Mouse (Mus musculus) hindlimb bud, embryonic 11.5 days (tissue): Measurements from ENCODE around the gene Higd2a.
"Not testable (repeated sequence)": the region's sequence is repeated elsewhere in the genome, so short reads cannot be mapped to it uniquely, and the experiment has no call there.

Experiments used
- DNase-seq: peaks from one replicate; pipeline ENCODE4 v3.0.0-alpha.2; 2012; ENCODE audit warnings: low read depth, low spot score; ENCODE audit errors: extremely low spot score

The Higd2a gene

DNA sequence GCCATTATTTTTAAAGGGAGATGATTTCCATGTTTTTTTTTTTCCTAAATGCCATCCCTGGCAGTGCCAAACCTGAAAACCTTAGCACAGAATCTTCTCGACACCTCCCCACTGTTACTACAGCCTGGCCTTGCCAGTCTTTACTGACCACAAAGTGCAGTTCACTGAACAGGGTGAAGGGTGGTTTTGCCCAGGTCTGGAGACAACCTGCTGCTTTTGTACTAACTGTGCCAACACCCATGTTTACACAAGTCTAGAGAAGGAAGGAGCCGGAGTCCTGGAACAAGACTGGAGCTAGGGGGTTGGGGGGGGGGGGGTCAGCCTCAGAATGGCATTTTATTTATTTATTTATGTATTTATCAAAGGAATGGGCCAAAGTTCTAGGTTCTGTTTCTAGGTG, 8.6 kb upstream of the Higd2a start:
- no peak for DNase-seq

DNA sequence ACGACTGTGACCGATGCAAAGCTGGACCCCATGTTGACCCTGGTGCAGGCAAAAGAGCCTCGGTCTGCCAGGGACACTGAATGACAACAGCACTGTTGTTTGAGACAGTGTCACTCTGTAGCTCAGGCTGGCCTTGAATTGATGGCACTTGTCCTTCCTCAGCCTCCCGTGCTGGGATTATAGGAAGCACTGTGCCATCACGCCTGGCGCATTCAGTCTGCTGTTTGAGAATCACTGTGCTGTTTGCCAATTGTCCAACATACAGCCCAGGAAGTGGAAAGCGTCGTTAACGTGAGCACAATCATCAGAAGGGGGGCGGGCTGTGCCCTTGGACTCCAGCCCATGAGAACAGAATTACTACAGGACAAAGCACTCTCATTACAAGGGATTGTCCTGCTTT, 7.9 kb upstream of the Higd2a start:
- DNase-seq: no peak

DNA sequence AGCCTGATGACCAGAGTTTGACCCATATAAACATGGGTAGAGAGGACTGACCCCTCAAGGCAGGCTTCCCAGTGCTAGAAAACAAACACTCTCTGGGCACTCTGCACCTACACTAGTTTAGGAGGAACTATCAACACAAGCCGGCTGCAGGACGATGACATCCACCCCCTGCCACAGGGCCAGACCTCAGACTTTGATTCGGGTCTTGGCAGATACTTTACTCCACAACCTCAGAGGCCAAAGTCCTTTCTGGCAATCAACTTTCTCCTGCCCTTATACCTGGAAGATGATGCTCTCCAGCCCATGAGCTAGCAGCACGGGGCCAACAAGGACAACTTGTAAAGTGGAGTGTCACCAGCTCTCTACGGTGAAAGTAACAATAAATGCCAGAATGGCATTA, 7.1 kb upstream of the Higd2a start:
- DNase-seq: no peak

DNA sequence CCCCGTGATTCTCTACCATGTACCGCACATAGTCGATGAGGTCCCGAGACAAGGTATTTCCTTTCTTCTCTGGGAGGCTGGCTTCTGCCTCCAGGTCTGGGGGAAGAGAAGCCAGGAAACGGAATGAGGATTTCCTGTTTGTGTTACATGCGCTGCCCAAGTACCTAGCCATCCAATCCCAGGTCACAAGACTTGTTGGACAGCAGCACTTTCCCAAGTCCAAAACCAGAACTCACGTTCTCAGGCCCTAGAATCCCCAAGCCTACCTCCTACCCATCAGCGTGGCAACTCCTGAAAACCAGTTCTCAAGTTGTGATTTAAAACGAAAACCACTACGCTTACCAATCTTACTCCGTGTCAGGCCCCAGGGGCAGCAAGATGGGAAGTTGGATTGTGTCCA, 4.2 kb upstream of the Higd2a start:
- no peak for DNase-seq

DNA sequence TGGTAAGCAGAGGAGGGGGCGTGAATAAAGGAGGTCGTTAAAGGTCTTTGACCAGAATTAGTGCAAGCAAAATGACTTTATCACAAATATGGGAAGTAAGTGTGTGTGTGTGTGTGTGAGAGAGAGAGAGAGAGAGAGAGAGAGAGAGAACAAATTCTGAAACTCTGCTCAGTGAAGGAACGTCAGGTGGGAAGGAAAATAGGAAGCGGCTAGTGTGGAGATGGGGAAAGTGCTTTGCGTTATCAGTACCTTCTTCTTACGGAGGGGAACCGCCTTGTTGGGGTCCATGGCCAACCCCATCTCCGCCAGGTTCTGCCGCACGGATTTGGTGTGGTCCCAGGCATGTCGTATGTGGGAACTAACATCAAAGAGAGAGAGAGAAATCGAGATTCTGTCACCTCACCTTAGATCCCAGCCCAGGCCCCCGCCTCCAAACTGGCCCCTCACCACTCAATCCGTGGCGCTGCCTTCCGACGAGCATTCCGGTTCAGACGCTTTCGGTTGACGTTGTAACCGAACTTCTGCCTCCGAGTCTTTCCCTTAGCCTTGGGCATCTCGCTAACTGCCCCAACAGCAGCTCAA, 502 bp upstream of the Higd2a start:
- DNase-seq: no peak

DNA sequence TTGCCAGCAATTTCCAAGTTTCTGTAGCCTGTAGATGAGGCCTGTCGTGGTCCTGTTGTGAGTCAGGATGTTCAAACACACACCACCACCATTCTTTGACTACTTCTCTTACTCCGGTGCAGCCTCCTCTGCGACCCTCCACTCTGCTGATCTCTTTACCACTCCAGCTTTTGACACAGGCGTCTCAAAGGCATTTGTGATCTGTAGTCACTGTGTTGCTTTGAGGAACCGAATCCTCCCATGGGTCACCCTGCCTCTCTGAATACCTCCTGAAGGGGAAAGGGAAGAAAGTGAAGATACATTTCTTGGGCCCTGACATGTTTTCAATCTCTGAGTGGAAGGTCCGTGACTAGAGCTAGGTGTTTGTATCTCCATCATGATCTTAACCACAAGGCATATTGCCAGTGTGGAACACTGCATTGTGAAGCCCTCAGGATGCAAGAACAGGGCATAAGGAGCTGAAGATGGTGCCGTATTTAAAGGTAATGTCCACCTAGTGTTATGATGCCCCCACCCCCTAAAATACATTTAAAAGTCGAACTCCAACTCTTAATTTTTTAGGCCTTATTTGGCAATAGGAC, 1.9 kb downstream of the Higd2a start:
- no peak for DNase-seq

DNA sequence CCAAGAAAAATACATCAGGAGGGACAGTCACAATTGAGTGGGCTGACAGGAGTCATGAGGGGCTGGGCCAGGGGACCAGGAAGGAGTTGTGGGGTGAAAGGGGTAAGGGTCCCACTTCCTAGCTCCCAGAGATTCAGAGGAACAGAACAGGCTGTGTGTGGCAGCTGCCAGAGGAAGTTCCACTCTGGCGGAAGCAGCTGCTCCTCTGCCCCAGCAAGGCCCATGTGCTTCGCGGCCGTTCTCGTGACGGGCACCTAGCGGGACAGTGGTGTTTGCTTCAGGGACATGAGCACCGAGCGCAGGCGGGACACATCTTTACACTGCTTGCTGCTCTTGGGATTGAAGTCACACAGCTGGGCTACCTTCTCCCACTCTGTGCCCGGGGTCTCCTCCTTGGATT, 3.6 kb downstream of the Higd2a start:
- no peak for DNase-seq

DNA sequence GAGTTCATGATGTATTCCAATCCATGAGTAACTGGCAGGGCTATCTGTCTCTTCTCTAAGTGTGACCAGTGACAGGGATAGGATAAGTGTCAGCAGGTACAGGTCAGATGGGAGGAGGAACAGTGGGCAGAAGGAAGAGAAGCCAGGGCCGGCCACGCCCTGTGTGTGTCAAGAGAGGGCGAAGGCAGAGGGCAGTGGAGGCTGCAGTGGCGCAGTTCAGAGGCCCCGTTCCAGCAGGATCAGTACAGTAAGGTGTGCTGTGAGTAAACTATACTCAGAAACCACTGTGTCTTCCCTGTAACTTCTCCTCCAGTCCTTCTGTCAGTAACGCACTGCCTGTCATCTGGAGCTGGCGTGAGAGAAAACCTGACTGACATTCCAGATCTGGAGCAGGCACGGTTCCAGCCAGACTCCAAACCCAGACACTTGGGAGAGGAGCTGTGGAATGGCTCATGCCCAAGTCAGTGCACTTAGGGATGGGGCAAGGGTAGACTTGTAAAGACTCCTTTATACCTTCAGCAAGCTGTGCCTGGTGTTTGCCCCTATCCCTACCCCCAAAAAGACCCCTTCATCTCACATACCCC, 6.2 kb downstream of the Higd2a start:
- DNase-seq: no peak

DNA sequence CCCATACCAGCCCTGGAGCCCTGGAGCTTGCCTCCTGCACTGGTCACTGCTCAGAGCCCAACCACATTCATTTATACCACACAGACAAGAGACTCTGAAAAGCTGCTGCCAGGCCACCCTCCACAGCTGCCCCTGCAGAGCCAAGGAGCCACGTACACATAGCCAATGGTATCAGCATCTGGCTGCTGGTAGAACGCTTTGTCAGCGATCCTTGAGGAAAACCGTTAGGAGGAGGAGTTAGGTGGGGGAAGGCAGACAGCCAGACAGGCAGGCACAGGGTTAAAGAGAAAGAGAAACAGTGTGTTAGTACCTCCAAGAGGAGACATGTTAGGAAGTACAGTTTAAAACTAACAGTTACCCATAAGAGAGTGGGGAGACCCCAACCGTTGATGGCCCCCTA, 6.9 kb downstream of the Higd2a start:
- no peak for DNase-seq

DNA sequence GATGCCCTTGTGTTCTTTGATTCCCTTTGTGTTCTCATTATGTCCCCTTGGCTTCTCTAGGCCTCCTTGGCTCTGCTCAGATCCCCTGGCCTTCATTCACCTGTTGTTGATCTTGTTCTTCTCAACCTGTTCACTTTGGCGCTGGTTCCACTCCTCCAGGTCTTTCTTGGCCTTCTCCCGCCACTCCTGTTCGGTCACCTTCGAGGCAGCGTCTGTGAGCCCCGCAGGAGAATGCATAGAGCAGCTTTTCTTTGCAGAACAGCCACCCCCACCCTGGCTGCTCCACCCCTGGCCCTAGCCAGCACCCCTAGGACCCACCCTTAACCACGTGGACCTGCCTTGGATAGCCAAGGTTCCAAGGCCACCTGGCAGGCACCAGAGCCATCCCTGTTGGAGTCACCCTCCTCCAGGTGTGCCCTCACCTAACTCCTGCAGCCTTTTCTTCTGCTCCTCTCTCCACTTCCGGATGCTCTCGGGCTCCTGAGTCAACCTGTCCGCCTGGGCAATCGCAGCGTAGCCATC, 8.7 kb downstream of the Higd2a start:
- no peak for DNase-seq

DNA sequence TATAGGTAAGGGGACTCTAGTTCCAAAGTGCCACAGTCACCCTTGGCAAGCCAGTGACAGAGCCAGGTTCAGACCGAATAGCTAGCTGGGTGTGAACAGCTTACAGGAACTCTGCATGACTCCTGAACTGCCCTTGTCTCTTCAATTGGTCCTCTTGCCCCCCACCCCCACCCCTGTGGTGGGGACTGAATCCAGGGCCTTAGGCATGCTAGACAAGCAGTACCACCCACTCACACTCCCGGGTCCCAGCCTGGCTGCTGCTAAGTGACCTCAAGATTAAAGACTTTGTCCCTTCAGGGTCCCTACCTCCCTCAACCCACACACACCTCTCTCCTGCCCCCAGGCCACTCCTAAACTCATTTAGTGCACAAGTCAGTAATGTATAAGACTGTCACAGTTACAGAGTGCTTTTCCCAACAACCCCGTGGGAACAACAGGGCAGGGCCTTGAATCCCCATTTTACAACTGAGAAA, 12.7 kb downstream of the Higd2a start:
- no peak for DNase-seq

DNA sequence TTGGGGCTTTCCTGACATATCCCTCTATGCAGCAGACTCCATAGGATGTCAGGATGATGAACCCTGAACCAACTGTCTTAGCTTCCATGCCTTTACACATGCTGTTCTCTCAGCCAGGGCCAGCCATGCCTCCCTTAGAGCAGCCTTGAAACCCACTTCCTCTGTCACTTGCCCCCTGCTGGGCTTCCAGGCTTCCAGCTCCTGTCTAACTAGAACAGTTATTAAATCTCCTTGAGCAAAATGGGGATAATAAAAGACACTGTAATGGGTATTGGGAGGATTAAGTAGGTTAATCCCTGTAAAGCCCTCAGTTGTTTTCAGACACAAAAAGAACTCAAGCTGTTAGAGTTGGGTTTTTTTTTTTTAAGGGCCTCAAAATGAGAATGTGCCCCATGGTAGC, 13.5 kb downstream of the Higd2a start:
- DNase-seq: no peak

DNA sequence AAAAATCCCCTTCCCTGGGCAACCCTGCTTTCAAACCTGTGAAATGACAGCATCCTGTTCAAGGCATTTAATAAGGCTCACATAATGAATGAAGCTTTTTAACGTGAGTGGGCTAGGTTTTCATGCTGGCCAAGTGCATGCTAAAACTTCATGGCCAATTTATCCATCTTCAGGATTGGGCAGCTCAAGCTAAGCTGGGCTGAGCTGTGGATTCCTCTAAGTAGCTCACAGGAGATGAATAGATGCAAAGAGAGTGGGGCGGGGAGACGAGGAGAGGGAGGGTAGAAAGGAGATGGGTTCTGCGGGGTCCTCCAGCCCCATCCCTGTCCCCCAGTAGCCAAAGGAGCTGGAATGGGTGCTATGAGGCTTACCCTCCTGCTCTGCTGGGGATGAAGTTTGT, 14.2 kb downstream of the Higd2a start:
- DNase-seq: no peak

DNA sequence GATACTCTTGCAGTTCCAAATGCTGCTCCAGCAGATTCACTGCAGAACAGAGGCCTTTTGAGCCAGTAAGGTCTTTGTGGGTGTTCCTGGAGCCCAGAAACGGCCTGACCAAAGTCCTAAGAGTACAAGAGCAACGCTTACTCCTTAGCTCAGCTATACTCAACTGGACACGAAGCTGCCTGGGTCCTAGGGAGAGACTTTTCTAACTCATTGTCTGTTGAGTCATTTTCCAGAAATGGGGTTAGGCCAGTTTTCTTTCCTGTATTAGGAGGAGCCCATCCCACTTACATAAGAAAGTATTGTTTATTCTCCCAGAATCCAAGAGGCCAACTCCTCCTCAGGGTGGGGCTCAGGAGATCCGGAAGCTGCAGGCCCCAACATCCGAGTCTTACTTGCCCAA, 15.4 kb downstream of the Higd2a start:
- no peak for DNase-seq

DNA sequence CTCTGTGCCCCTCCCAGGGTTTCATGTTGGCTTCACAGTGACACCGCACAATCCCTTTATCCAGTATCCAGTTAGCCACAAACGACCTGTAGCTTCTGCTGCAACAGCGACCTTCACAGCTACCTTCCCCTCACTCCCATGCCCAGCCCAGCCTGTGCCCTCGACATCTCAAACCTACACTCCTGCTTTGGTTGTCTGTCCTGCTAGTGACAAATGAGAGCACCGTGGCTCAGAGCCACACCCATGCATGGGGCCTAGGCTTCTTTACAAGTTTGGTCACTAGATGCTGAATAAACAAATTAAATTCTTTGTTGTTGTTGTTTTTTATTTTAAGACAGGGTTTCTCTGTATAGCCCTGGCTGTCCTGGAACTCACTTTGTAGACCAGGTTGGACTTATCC, 17.2 kb downstream of the Higd2a start:
- DNase-seq: no peak

DNA sequence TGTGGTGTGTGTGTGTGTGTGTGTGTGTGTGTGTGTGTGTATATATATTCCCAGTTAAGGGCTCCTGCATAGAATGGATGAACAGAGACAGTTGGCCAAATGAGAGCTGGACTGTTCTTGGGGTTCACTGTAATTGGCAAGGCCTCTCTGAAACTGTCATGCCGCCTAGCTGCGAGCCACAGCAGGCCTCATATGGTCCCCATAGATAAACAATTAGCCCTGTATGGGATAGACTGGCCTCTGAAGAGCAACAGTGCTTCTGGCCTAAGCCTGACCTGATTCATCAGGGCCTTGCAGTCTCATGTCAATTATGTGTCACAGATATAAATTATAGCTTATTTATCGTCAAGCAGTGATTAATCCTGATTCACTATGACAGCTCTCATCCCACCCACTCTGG, 18.0 kb downstream of the Higd2a start:
- no peak for DNase-seq

DNA sequence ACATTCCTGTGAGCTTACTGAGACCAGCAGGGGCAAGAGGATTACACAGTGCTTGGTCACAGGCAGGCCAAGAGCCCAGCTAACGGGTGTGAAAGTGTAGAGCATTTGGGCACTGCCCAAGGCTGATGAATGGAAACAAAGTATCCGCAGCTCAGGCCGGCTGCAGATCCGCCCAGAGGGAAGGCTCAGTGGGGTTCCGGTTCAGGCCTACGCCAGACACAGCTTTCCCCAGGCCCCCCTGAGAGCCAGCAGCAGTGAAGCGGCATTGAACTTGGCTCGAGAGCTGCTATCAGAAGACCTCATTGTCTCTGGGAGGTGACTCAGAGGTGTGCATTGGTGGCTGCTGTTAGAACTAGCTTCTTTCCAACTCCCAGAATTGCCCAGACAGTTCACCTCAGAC, 18.7 kb downstream of the Higd2a start:
- DNase-seq: no peak

DNA sequence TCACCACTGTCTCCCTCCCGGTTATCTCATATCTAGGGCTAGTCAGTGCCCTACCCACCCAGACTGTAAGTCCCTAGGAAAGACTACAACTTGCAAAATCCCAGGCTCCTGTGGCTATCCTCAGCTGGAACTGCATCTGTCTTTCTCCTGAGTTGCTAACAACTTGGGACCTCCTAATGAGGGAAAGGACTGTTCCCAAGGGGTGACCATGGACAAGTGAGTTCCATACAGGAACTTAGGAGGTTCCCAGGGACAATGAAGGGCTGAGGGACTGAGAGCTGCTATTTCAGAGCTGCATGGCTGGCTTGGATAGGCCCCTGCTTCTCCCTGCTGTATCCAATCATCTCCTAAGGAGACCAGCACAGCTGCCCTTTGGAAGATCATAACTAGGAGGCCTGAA, 19.3 kb downstream of the Higd2a start:
- DNase-seq: no peak

DNA sequence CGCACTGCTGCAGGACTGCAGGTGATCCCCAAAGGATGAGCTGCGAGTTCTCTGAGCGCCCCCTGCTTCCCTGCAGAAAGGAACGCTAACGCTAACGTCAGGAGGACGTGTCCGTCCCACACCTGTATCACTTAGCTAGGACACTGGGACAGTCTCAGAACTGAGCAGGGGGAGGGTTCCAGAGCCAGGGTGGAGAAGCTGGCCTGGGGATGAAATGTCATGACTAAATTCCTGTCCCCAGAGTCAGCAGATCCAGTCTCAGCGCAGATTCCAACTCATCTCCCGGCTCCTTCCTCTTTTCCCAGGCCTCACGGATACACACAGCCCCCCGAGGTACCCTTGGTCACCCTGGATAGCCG, 20.6 kb downstream of the Higd2a start:
- no peak for DNase-seq

DNA sequence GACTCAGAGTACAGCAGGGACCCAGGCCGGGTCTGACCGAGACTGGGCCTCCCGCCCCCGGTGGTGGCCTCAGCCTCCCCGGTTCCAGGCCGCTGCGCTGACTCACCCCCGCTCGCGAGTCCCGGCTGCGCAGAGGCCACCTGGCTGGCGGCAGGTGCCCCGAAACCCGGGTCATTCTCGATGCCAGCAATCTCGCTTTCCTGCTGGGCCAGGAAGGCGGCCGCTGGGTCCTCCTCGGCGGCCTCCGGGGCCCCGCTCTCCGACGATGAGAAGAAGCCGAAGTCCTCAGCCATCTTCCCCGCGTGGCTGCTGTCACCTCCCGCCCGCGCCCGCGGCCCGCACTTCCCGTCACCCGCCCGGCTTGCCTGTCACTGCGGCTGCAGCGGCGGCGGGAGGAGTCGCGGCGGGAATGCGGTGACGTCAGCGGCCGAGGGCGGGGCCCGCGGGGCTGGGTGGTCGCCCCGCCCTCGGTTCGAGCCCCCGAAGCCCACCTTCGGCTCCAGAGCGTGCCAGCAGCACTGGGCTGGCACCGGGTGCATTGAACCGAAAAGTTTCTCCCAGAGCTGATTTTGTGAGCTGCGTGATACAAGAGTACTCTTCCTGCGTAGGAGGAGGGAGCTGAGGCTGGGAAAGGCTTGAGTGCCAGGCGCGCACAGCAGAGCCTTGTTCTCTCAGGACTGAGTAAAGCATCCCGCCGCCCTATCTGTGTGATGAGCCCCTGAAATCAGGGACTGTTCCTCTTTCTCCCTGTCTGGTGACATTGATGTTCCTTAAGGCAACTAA, 21.2 kb downstream of the Higd2a start, which contains the start of gene Cltb:
TSS of gene Cltb (minus strand) at position 373 of the 783 bp plus-strand sequence.
- DNase-seq: no peak

DNA sequence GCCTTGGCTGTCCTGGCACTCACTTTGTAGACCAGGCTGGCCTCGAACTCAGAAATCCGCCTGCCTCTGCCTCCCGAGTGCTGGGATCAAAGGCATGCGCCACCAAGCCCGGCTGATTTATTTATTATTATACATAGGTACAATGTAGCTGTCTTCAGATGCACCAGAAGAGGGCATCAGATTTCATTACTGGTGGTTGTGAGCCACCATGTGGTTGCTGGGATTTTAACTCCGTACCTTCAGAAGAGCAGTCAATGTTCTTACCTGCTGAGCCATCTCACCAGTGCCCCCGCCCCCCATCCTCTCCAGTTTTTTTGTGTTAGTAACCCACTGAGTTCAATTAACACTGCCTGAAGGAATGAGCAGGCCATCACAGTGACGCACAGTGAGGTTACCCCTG, 23.1 kb downstream of the Higd2a start:
- not testable (repeated sequence) for DNase-seq

DNA sequence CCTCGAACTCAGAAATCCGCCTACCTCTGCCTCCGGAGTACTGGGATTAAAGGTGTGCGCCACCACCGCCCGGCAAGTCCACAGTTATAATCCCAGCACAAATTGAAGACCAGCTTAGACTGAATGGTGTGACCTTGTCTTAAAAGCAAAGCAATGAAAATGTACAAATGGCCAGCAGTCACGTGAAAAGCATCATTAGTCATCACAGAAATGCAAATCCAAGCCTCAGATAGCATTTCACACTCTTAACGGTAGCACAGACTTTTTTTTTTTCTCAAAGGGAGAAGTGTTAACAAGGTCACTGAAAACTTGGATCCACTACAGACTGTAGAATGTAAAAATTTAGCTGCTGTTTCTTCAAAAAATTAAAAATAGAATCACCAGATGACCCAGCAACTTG, 26.3 kb downstream of the Higd2a start:
- DNase-seq: no peak
